Mouse (Mus musculus) ES-Bruce4 (cell line): ENCODE data around the gene Srsf6.

Experiments used
- CTCF ChIP-seq: IDR thresholded peaks from one replicate; pipeline ENCODE4 v1.8.1; 2011; ENCODE audit warnings: low read depth, low read length
- POLR2A ChIP-seq: IDR thresholded peaks from one replicate; pipeline ENCODE4 v1.8.1; 2011; ENCODE audit warnings: low read length; ENCODE audit not compliant: insufficient read depth

DNA sequence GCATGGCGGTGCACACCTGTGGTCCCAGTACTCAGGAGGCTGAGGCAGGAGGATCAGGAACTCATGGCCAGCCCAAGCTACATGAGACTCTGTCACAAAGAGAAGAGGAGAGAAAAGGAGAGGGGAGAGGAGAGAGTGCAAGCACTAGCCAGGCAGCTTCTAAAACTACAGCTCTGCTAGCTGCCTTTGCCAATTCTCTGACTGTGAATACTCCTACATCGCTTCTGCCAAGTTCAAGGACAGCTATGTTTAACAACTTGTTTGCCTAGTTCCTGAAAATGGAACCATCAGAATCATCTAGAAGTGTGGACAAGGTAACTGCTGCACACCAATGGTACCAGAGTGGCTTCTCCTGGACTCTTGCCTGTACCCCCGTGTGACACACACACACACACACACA, 17.3 kb upstream of the Srsf6 start:
- TF ChIP-seq CTCF (no peak), POLR2A (no peak)
